In genomic region chr2:26208126-26208789, GRCm38 (mm10) we compare ENCODE assay signal across 7 mouse cellular contexts. TPM values are rescaled to one million over a fixed set of nuclear protein-coding genes. Genes with fewer than 3 reads are reported as not detected.
DNase-seq lines count a peak whose midpoint lies in the region; ATAC-seq lines count a peak whose summit lies in the region.

Gene Lhx3 (minus strand): TSS chr2:26208289.

- H3K9me3 ChIP-seq in intestine, embryonic 14.5 days (ENCODE audit: control insufficient read depth, low read length) = no peaks in the 10 kb centered on the region
- no peaks in the 10 kb centered on the region for H3K9me3 ChIP-seq in limb, embryonic 10.5 days (replicated peaks)
- H3K9me3 ChIP-seq in midbrain, embryonic 12.5 days = no peaks in the 10 kb centered on the region
- no peaks in the 10 kb centered on the region for H3K9me3 ChIP-seq in stomach, embryonic 15.5 days

- no peak within 1 kb of the TSS for H3K27ac ChIP-seq in intestine, embryonic 14.5 days (ENCODE audit: low read depth)
- no peak within 1 kb of the TSS for H3K27ac ChIP-seq in limb, embryonic 10.5 days
- H3K27ac ChIP-seq in midbrain, embryonic 12.5 days (replicated peaks) = 0 out of 2 replicates have a peak within 1 kb of the TSS, but pooled peaks have one; percentile 15
- no peak within 1 kb of the TSS for H3K27ac ChIP-seq in stomach, embryonic 15.5 days

- H3K9ac ChIP-seq in intestine, embryonic 14.5 days (ENCODE audit: low read length) = no peak within 1 kb of the TSS
- no peak within 1 kb of the TSS for H3K9ac ChIP-seq in midbrain, embryonic 12.5 days (replicated peaks)
- no peak within 1 kb of the TSS for H3K9ac ChIP-seq in stomach, embryonic 15.5 days

- no peak within 1 kb of the TSS for H3K4me3 ChIP-seq in intestine, embryonic 14.5 days (ENCODE audit: low read depth, low read length)
- H3K4me3 ChIP-seq in limb, embryonic 10.5 days = no peak within 1 kb of the TSS
- H3K4me3 ChIP-seq in midbrain, embryonic 12.5 days = no peak within 1 kb of the TSS
- H3K4me3 ChIP-seq in stomach, embryonic 15.5 days (replicated peaks) = no peak within 1 kb of the TSS

- H3K4me1 ChIP-seq in intestine, embryonic 14.5 days (replicated peaks; ENCODE audit: control insufficient read depth, insufficient read depth, low read length) = no peaks in the 10 kb centered on the region
- H3K4me1 ChIP-seq in limb, embryonic 10.5 days = peaks cover 17% of the 10 kb centered on the region
- H3K4me1 ChIP-seq in midbrain, embryonic 12.5 days = peaks cover 28% of the 10 kb centered on the region
- H3K4me1 ChIP-seq in stomach, embryonic 15.5 days = 0 out of 2 replicates have a peak, but pooled peaks cover 6% of the 10 kb centered on the region

- peaks cover 33% of the 10 kb centered on the region for H3K36me3 ChIP-seq in intestine, embryonic 14.5 days (ENCODE audit: control insufficient read depth, insufficient read depth, low read length)
- H3K36me3 ChIP-seq in limb, embryonic 10.5 days = peaks cover 39% of the 10 kb centered on the region
- peaks cover 39% of the 10 kb centered on the region for H3K36me3 ChIP-seq in midbrain, embryonic 12.5 days
- peaks cover 27% of the 10 kb centered on the region for H3K36me3 ChIP-seq in stomach, embryonic 15.5 days

- no peak within 1 kb of the TSS for H3K4me2 ChIP-seq in intestine, embryonic 14.5 days (ENCODE audit: low read length)
- no peak within 1 kb of the TSS for H3K4me2 ChIP-seq in midbrain, embryonic 12.5 days (replicated peaks)
- no peak within 1 kb of the TSS for H3K4me2 ChIP-seq in stomach, embryonic 15.5 days

- H3K27me3 ChIP-seq in intestine, embryonic 14.5 days (replicated peaks; ENCODE audit: control insufficient read depth, insufficient read depth, low read length) = peaks cover 48% of the 10 kb centered on the region
- H3K27me3 ChIP-seq in limb, embryonic 10.5 days (ENCODE audit: low read depth, poor library complexity, severe bottlenecking) = peaks cover 56% of the 10 kb centered on the region
- peaks cover 56% of the 10 kb centered on the region for H3K27me3 ChIP-seq in midbrain, embryonic 12.5 days
- peaks cover 48% of the 10 kb centered on the region for H3K27me3 ChIP-seq in stomach, embryonic 15.5 days (replicated peaks)

- 6% methylated on average over 19 of the region's 19 CpGs for WGBS in intestine, embryonic 14.5 days
- 4% methylated on average over 19 of the region's 19 CpGs for WGBS in limb, embryonic 10.5 days
- WGBS in midbrain, embryonic 12.5 days = 6% methylated on average over 19 of the region's 19 CpGs
- WGBS in stomach, embryonic 15.5 days = 4% methylated on average over 19 of the region's 19 CpGs

- DNase-seq in R1 (ENCODE audit: low read depth, low spot score) = peak; percentile 79
- peak; percentile 82 for DNase-seq in c-Kit-positive CD71-negative TER-119-negative erythroid progenitor cells, embryonic 14.5 days (ENCODE audit: low read depth)
- peak; percentile 97 for DNase-seq in intestine, embryonic 14.5 days (ENCODE audit: low spot score)
- peak; percentile 98 for DNase-seq in limb, embryonic 10.5 days (ENCODE audit: low spot score)

- peak; percentile 91 for ATAC-seq in granulocyte monocyte progenitor cell, adult 5-6 weeks (replicated peaks; ENCODE audit: poor library complexity, severe bottlenecking)
- peak; percentile 93 for ATAC-seq in intestine, embryonic 14.5 days (replicated peaks; ENCODE audit: low FRiP score, low TSS enrichment, low read depth)
- ATAC-seq in midbrain, embryonic 12.5 days (ENCODE audit: low FRiP score, low read depth) = peak; percentile 34; the same call in 1 of the 2 replicates
- ATAC-seq in stomach, embryonic 15.5 days (ENCODE audit: insufficient read depth, low FRiP score, low read depth) = peak; percentile 93

RNA-seq across cellular contexts. Expression of gene Lhx3, which starts in this region (rescaled TPM):
- total RNA-seq in granulocyte monocyte progenitor cell, adult 5-6 weeks (2014; fragmentation: Nextera tagmentation) = not detected in 2 replicates
- not detected in 2 replicates for total RNA-seq in granulocyte monocyte progenitor cell, adult 5-6 weeks (2017)
- not detected in 2 replicates for polyA plus RNA-seq in intestine, embryonic 14.5 days (2014; fragmentation: Nextera tagmentation; extraction: Ambion mirVana)
- 0.18 TPM in 1 of 2 replicates, not detected in the other for polyA plus RNA-seq in limb, embryonic 10.5 days (2016; fragmentation: Nextera tagmentation; extraction: Ambion mirVana)
- 0.10 and 0.13 TPM in 2 replicates for polyA plus RNA-seq in midbrain, embryonic 12.5 days (2016; fragmentation: Nextera tagmentation; extraction: Ambion mirVana)
- polyA plus RNA-seq in stomach, embryonic 15.5 days (2015; fragmentation: Nextera tagmentation; extraction: Ambion mirVana) = 0.08 TPM in 1 of 2 replicates, not detected in the other

Comparison
In these comparisons a context has a peak if more than half of its experiments do, and no peak if none do; other contexts are left out.
1. Peak in ATAC-seq in granulocyte monocyte progenitor cell, adult 5-6 weeks; RNA of the gene not detected or under 1 TPM.
2. Peak in DNase-seq and ATAC-seq in intestine, embryonic 14.5 days; RNA of the gene not detected or under 1 TPM.
3. Peak in DNase-seq in limb, embryonic 10.5 days; RNA of the gene not detected or under 1 TPM.
4. Peak in ATAC-seq and H3K27ac ChIP-seq in midbrain, embryonic 12.5 days; RNA of the gene not detected or under 1 TPM.
5. Peak in ATAC-seq in stomach, embryonic 15.5 days; RNA of the gene not detected or under 1 TPM.
6. ATAC-seq: peak in every context shown above with its lines; median percentile 93 in intestine, embryonic 14.5 days; 93 in stomach, embryonic 15.5 days; 91 in granulocyte monocyte progenitor cell, adult 5-6 weeks; 34 in midbrain, embryonic 12.5 days.